Mouse (Mus musculus) c-Kit-negative CD71-positive TER-119-positive erythroid progenitor cells, embryonic 14.5 days (primary cell): ENCODE measurements around the gene Ush2a.

ENCODE experiments used
- DNase-seq: peaks from one replicate; pipeline ENCODE4 v3.0.0-alpha.2; 2013; ENCODE audit warnings: low read depth, low spot score

The Ush2a gene

GRCm38 (mm10) chr1:188668513-188668912 is 406.7 kb downstream of the Ush2a start:
- DNase-seq: no peak

GRCm38 (mm10) chr1:188672871-188673270 is 411.0 kb downstream of the Ush2a start:
- DNase-seq: no peak

- no peak for DNase-seq
These were observed 413.1 kb downstream of the Ush2a start for GRCm38 (mm10) chr1:188674640-188675510.

GRCm38 (mm10) chr1:188675511-188675863 is 413.7 kb downstream of the Ush2a start:
- no peak for DNase-seq

- no peak for DNase-seq
These were observed 416.4 kb downstream of the Ush2a start for GRCm38 (mm10) chr1:188678189-188678588.

GRCm38 (mm10) chr1:188686362-188686761 is 424.5 kb downstream of the Ush2a start:
- no peak for DNase-seq

DNA sequence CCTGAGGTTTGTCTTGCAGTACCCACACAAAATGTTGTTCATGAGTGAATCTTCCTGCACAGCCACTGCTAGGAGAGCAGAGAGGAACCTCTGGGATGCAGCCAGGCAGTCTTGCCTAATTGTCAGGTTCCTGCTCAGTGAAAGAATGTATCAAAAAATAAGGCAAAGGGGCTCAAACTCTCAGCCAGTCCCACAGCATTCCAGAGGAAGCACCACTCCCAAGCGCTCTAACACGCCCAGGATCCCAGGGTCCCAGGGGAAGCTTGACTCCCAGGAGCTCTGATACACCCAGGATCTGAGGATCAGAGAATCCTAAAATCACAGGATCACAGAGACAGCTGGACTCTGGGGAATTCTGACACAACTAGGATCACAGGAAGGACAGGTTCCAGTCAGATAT is 434.5 kb downstream of the Ush2a start:
- no peak for DNase-seq

GRCm38 (mm10) chr1:188708176-188708575 is 446.4 kb downstream of the Ush2a start:
- no peak for DNase-seq

DNA sequence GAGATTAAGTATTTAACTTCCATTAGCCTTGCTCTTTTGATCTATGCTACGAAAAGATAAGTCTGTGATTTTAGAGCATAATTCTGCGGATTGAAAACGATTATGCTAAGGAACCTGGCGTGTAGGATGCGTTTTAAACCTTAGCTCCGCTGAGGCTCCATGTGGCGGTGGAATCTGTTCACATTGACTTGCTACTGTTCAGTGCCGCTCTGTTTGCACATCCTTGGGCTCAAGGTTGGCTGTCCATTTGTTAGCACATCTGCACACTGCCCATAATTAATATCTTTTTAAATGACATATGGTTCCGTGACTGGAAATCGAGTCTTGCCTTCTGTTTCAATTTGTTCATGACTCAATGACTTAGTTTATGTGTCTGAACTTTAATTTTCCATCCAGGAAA is 446.9 kb downstream of the Ush2a start:
- no peak for DNase-seq

DNA sequence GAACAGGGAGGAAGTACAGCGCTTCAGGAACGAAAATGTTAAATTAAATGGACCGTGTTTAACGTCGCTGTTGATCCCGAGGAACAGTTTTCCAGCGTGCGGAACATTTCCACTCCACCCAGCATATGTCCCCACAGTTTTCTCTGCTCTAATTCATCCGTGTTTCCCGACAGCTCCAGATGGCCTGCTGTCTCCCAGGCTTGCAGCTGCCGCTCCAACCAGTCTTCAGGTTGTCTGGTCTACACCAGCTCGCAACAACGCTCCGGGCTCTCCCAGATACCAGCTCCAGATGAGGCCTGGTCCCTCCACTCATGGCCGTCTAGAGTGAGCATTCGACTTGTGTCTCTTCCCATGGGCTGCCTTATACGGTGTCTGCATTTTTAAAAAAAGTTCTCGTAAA is 452.3 kb downstream of the Ush2a start:
- DNase-seq: no peak

DNA sequence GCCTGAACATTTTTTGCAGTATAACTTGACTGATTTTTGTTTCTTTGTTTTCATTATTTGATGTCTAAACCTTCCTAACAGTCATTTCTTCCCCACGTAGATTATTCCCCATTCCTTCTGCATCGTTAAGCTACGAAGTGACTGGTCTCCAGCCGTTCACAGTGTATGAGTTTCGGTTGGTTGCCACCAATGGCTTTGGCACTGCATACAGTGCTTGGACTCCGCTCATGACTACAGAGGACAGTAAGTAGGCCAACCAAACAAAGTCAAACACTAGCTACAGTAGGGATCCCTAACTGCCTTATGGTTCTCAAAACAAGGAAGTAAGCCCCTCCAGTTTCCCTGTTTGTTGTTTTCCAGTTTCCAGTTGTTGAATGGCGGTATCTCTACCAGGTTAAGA is 453.1 kb downstream of the Ush2a start:
- DNase-seq: no peak

GRCm38 (mm10) chr1:188716886-188717285 is 455.1 kb downstream of the Ush2a start:
- no peak for DNase-seq

DNA sequence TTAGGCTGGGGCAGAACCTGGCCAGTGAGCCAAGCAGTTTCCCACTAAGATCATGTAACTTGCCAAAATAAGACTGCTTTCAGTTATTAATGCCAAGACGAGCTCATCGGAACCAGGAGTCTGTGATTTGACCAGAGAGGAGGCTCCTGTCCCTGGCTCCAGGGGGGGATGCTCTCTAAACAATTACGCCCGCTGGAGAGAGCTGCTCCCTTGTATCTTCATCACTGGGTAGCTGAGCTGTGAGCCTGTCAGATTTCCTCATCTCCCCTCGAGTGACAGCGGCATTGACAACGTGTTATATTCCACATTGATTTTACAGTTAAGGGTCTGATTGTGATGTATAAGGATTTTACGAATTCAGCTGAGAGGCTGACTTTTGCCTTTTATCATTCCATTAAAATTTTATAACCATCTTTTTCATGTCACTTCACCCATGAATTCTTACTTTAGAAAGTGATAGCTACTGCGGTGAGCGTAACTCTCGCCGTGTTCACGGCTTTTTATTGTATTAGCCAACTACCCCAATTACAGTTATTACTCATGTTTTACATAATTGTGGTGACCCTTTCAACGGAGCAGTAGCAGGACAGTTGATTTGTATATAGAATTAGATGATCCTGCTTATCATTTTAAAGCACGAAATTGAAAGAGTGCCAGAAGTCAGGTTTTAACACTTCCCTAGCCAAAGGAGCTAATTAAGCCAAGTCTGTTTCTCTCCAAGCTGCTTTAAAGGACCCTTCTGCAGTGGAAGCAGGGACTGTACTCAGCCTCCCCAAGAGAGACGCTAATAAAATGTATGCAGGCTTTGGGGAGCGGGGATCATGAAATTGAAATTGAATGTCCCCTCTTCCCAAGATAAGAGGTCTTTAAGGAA is 463.5 kb downstream of the Ush2a start:
- no peak for DNase-seq

GRCm38 (mm10) chr1:188726937-188727336 is 465.1 kb downstream of the Ush2a start:
- no peak for DNase-seq

DNA sequence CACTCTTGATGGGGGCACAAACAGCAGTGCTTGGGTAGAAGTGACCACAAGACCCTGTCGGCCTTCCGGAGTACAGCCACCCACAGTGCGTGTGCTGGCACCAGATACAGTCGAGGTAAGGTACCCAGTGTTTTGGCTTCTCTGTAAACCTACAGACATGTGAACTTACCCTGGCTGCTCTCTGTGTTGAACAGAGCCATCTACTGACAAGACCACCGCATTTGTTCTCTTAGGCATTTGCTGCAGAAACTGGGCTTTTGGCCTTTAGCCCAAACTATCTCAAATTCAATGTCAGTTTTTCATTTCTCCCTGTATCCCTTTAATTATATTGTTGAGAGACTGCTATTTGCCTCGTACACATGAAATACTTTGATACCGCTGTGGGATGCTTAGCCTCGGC is 466.8 kb downstream of the Ush2a start:
- no peak for DNase-seq

DNA sequence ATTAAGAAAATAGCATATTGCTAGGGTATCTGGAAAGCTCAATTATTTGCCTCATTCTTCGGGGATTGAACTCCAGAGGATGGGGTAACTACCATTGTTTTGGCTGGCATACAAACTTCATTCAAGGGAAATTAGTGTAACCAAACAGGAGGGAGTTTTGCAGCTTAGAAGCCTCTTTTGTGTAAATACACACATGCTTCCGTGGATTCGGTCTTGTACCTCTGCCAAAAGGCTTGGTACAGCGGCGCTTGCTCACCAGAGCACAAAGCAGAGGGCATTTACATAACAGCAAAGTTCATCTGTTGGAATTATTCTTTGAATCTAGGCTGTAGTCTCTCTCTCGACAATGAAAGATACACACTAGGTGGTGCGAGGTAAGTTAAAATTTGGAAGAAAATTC is 467.4 kb downstream of the Ush2a start:
- no peak for DNase-seq

- DNase-seq: no peak
These were observed 473.0 kb downstream of the Ush2a start for GRCm38 (mm10) chr1:188734741-188735266.

- DNase-seq: no peak
These were observed 481.1 kb downstream of the Ush2a start for GRCm38 (mm10) chr1:188742971-188743370.

DNA sequence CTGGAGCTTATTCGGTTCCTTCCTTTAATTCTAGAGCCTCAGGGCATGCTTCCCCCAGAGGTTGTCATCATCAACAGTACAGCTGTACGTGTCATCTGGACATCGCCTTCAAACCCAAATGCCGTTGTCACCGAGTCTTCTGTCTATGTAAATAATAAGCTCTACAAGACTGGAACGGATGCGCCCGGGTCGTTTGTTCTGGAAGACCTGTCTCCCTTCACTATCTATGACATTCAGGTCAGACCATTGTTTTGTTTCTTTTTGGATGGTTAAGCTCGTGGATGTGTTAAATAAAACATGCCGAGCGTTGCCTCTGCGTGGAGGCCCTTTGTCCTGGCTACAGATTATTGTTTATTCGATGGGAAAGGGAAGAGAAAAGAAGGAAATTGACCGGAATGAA is 493.2 kb downstream of the Ush2a start:
- DNase-seq: no peak

GRCm38 (mm10) chr1:188760515-188760914 is 498.7 kb downstream of the Ush2a start:
- no peak for DNase-seq

- DNase-seq: no peak
These were observed 500.6 kb downstream of the Ush2a start for GRCm38 (mm10) chr1:188762463-188762862.

DNA sequence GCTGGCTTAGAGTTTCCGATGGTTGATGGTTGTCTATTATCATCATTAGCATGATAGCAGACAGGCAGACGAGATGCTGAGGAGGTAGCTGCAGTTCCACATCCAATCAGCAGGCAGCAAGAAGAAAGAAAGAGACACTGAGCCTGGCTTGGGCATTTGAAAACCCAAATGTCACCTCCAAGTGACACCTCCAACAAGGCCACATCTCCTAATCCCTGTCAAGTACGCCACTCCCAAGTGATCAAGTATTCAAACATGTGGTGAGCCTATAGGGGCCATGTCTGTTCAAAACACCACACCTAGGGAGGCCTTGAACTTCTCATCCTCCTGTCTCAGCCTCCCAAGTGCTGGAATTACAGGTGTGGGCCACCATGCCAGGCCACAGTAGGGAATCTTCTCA is 501.9 kb downstream of the Ush2a start:
- DNase-seq: no peak

DNA sequence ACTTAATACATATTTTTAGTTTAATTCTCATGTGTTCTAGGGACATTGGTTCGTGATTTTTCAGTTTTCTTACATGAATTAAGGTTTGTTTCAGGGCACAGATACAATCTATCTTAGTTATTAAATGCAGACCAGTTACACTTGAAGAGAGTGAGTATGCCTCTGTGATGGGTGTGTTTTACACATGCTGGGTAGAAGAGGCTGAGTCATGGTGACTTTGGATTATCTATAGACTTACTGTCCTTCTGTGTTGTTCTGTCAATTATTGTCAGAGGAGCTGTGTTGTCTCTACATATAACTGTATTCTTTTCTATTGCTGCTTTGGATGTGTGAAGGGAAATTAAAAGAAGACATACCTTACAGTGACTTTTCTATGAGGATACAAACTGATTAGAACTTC is 509.0 kb downstream of the Ush2a start:
- no peak for DNase-seq
